Mouse (Mus musculus): ENCODE measurements around the gene Med12l. TPM values are rescaled to one million over a fixed set of nuclear protein-coding genes. Genes with fewer than 3 reads are reported as not detected.
"Not testable (repeated sequence)": the region's sequence is repeated elsewhere in the genome, so short reads cannot be mapped to it uniquely, and the experiment has no call there.

Gene Med12l
- total RNA-seq, 2 experiments from 2014 or later = 46.5 to 52.0 TPM

DNA sequence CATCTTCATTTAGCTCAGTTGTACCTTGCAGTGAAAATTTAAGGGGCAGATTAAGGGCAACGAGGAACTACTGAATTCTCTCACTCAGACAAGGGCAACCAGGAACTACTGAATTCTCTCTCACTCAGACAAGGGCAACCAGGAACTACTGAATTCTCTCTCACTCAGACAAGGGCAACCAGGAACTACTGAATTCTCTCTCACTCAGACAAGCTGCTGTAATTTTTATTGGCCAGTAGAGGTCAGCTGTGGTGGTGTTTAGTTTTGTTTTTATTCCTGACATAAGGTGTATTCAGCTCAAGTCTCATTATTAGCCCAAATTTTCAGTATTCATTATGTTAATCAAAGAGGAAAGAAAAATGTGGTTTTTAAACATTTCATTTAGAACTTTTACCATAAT, 63.4 kb downstream of the Med12l start:
- H3K4me3 ChIP-seq; intact Hi-C loops (cut with DNase I); DNase-seq (ENCODE audit: extremely low spot score in 1 of 2, low spot score in 2 of 2); H3K27ac ChIP-seq: not testable (repeated sequence)
- peak; percentile 32 for TF ChIP-seq CTCF (IDR thresholded peaks at IDR 0.05)

DNA sequence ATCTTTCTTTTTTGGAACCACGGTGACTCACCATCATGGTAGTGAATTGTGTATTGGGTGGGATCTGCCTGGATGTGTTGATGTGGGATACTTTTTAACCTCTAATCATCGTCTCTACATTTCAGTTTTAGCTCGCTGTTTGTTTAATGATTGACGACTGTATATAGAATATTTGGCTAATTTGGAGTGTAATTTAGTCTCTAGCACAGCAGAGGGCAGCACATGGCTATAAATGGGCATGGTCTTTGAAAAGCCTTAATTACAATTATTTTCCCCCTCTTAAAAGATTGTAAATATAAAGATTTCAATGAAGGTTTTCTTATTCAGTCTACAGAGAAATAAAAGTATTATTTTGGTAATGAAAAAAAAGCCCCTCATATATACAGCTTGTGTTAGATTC, 71.7 kb downstream of the Med12l start:
- no peak overlapping the region for H3K4me3 ChIP-seq
- no peak overlapping the region for H3K27ac ChIP-seq
- TF ChIP-seq CTCF (IDR thresholded peaks at IDR 0.05) = peak; percentile 67
- no peak for DNase-seq (ENCODE audit: extremely low spot score in 1 of 2, low spot score in 2 of 2)
- intact Hi-C loops (cut with DNase I) = loop anchor here (5.0 kb wide), 1 partner anchor 1035 kb away; no protein-coding TSS in a partner anchor

DNA sequence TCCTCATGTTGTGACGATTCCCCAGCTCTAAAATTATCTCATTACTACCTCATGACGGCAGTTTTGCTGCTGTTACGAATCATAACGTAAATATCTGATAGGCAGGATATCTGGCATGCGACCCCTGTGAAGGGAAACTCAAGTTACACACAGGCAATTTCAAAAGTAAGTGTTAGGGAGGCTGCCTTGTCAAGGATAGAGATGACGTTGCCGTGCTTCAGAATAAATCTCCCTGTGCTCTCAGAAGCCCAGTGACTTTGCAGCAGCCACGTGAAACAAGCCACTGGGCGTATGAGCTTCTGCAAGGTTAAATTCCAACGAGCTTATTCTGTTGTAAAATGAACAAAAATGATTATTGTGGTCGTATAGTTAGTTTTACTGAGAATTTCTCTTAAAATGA, 73.0 kb downstream of the Med12l start:
- no peak for TF ChIP-seq CTCF (IDR thresholded peaks at IDR 0.05)
- Histone ChIP-seq H3K27ac (no peak overlapping the region), H3K4me3 (no peak overlapping the region)
- DNase-seq (ENCODE audit: extremely low spot score in 1 of 2, low spot score in 2 of 2) = no peak
- intact Hi-C loops (cut with DNase I) = loop anchor here (5.0 kb wide), 1 partner anchor 1034 kb away; no protein-coding TSS in a partner anchor

DNA sequence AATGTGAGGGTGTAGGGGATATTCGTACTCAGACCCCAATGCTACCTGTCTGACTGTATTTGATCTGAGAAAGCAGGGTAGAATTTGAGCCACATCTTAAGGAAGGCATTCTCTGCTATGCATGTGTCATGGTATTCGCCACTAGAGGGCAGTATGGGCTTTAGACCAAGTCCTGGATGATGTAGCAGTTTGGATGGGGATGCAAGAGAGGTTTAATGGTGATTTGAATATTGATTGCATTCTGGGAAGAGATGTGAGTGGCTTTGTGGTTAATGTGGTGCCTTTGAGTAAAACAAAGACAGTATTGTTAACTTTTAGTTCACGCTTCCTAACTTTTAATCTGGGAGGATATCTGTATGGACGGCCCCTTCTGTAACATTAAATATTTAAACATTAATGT, 73.7 kb downstream of the Med12l start:
- DNase-seq (ENCODE audit: extremely low spot score in 1 of 2, low spot score in 2 of 2) = no peak
- Histone ChIP-seq H3K4me3 (no peak overlapping the region), H3K27ac (no peak overlapping the region)
- intact Hi-C loops (cut with DNase I) = loop anchor here (5.0 kb wide), 1 partner anchor 1033 kb away; no protein-coding TSS in a partner anchor
- TF ChIP-seq CTCF (IDR thresholded peaks at IDR 0.05) = peak; percentile 81

DNA sequence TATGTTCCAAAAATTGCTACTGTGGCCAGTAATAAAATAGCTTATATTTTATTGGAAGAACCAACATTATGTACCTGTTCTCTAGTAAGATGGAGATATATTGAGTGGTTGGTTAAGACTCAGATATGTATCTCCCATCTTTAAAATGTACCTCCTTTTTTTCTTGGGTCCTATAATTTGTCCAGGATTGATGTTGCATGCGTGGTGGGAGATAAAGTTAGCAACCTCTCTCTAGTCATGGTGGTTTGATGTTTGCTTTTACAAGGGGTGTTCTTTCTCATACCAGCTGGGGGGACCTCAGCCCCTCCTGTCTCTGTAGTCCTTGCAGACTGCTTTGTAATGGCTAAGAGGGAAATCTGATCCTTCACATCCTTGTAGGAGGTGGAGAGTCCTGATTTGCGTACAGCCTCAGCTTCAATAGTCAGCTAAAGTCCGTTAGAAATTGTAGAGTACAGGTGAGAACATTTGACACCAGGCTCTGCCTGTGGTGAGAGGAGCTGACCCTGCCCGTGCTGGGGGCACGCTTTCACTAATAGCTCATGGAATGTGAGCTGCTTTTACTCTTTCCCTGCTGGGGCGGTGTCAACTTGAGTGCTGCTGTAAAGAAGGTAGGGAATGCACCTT, 74.8 kb downstream of the Med12l start:
- no peak for TF ChIP-seq CTCF (IDR thresholded peaks at IDR 0.05)
- Histone ChIP-seq H3K27ac (no peak overlapping the region), H3K4me3 (no peak overlapping the region)
- DNase-seq (ENCODE audit: extremely low spot score in 1 of 2, low spot score in 2 of 2) = no peak
- intact Hi-C loops (cut with DNase I) = no loop called here

DNA sequence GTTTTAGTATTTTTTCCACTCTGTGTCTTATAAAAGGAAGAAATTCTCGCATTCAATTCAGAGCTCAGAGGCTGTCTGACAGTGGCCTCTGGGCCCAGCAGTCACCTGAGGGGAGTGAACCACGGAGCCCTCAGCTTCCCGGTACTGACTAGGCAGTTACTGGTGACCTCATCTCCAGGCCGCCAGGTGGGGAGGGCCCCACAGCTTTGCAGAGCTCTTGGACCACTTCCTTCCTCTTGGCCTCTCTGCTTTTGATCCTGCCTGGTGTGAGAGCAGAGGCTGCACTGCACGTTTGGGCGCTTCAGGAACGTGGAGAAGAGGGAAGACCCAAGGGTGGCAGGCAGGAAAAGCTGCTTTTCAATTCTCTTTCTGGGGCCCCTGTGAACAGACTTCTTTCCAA, 75.3 kb downstream of the Med12l start:
- TF ChIP-seq CTCF (IDR thresholded peaks at IDR 0.05) = no peak
- intact Hi-C loops (cut with DNase I) = no loop called here

DNA sequence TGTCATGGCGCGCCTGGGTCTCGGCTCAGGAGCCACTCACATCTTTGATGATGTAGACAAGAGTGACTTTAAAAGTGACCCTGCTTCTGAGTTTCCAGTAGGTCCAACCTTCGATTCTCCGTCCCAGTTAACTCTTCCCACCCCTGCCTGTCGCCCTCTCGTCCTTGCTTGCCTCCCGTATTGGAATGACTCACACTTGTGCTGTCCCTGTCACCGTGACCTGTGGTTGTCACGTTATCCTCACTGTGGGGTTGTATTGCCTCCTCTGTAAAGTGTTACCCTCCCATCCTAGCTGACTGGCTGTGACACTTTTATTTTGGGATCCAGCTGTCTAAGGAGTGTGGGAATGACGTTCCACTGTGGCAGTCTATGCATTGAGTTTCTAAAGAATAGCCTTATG, 87.1 kb downstream of the Med12l start:
- no peak for DNase-seq (ENCODE audit: extremely low spot score in 1 of 2, low spot score in 2 of 2)
- Histone ChIP-seq H3K27ac (no peak overlapping the region), H3K4me3 (no peak overlapping the region)
- no peak for TF ChIP-seq CTCF (IDR thresholded peaks at IDR 0.05)
- intact Hi-C loops (cut with DNase I) = no loop called here

More for the DNA sequence above, 75.3 kb downstream of the Med12l start:
- DNase-seq (ENCODE audit: extremely low spot score in 1 of 2, low spot score in 2 of 2) = no peak
- no peak overlapping the region for H3K4me3 ChIP-seq
- no peak overlapping the region for H3K27ac ChIP-seq

DNA sequence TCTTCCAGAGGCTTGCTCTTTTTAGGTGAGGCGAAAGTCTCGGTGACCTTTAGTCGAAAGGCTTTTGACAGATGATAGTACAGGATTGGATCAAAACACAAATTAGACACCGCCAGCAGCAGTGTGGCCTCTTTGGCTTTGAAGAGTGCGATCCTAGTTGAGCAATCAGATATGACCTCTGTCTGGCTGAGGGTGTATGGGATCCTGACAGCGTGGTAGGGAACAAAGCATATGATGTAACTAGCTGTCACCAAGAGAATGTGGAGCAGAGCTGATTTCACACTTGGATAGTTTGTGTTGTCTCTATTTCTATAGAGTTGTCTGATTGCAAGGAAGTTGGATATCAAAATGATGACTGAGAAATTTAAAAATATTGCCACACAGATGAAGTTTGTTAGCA, 91.8 kb downstream of the Med12l start:
- TF ChIP-seq CTCF (IDR thresholded peaks at IDR 0.05) = no peak
- H3K27ac ChIP-seq = no peak overlapping the region
- no peak for DNase-seq (ENCODE audit: extremely low spot score in 1 of 2, low spot score in 2 of 2)
- intact Hi-C loops (cut with DNase I) = no loop called here
- H3K4me3 ChIP-seq = no peak overlapping the region

DNA sequence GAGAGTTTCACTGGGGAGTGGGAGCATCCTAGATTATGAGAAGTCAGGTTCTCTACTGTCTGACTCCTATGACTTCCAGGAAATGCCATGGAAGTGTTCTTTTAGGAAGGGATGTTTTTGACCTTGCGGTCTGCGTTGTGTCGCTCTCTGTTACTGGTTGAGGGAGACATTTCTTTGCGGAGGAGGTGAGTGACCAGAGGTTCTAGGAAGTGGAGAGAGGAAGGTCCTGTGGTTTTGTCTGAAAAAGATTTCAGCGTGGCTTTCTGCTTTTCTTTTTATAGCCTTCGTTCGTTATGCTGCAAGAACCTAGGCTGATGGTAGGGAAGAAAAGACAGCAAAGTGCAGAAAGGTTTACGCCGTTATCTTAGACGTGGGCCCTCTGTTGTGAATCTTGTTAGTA, 92.9 kb downstream of the Med12l start:
- no peak for TF ChIP-seq CTCF (IDR thresholded peaks at IDR 0.05)
- Histone ChIP-seq H3K27ac (no peak overlapping the region), H3K4me3 (no peak overlapping the region)
- intact Hi-C loops (cut with DNase I) = no loop called here
- no peak for DNase-seq (ENCODE audit: extremely low spot score in 1 of 2, low spot score in 2 of 2)

DNA sequence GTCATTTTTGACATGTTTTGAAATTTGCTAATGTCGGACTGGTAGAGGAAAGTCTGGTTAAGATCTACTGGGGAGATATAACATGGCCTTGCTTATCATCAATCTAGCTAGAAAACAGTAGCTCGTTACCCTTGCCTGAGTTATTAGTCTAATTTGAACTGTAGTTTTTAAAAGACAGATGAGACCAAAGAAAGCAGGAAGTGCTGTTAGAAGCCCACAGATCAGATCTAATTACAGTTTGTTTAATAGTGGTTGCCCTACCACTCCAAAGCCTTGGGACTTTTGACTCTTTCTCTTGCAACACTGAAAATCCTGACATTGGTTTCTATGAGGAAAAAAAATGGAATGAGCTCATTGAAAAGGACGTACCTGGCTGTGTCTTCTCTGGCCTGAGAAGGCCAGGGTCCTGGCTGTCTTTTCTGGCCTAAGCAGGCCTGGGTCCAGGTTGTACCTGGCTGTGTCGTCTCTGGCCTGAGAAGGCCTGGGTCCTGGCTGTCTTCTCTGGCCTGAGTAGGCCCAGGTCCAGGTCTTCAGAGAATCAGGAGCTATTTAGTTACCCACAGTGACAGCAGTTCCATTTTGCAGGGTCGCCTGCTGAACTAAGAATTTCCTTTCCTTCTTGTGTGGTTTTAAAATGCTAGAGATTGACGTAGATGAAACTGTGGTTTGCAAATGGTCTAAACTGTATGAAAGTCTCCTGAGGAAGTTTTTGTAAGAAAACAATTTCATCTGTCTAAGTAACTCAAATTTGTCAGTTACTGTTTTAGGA, 95.8 kb downstream of the Med12l start, which contains the start of gene Gpr171:
Gene Gpr171 (minus strand): TSS at position 604 of the 769 bp plus-strand sequence.
- TF ChIP-seq CTCF (IDR thresholded peaks at IDR 0.05) = no peak
- H3K27ac ChIP-seq = no peak within 1 kb of the TSS
- H3K4me3 ChIP-seq = no peak within 1 kb of the TSS
- DNase-seq (ENCODE audit: extremely low spot score in 1 of 2, low spot score in 2 of 2) = no peak
- intact Hi-C loops (cut with DNase I) = no loop called here

DNA sequence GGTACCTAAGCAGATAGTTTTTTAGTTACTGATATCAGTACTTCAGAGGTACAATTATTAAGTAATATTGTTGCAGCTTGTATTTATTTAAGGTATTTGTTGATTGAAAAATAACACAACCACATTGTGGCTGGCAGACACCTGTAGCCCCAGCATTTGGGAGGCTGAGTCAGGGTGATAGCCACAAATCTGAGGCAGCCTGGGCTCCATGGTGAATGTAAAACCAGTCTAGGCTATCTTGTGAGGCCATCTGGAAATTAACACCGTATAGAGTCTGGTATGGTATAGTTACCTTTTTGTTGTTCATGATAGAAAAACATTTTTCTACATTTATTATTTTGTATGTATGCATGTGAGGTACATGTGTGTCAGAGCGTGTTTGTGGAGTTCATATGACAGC, 96.5 kb downstream of the Med12l start:
- TF ChIP-seq CTCF (IDR thresholded peaks at IDR 0.05) = no peak
- intact Hi-C loops (cut with DNase I) = no loop called here
- H3K4me3 ChIP-seq = no peak overlapping the region
- no peak overlapping the region for H3K27ac ChIP-seq
- DNase-seq (ENCODE audit: extremely low spot score in 1 of 2, low spot score in 2 of 2) = no peak

DNA sequence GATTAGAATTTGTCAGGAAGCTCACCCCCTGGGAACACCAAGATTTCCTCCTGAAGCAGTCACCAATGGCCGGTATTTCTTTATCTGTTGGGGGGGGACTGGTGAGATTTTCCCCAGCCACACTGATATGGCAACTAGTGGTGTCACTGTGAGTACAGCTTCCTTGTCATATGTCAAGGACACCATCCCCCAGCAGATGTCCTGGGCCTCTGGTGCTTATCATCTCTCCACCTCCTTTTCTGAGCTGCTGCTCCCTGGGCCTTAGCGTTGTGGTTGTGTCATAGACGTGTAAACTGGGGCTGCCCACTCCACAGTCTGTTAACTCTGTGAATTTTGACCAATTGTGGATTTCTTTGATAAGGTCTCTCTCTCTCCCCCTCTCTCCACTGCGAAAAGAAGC, 98.8 kb downstream of the Med12l start:
- H3K4me3 ChIP-seq = no peak overlapping the region
- no peak overlapping the region for H3K27ac ChIP-seq
- intact Hi-C loops (cut with DNase I) = no loop called here
- DNase-seq (ENCODE audit: extremely low spot score in 1 of 2, low spot score in 2 of 2) = no peak
- no peak for TF ChIP-seq CTCF (IDR thresholded peaks at IDR 0.05)
